Mouse (Mus musculus) small intestine, adult 2 months (tissue): ENCODE measurements around the gene Adgb.

ENCODE experiments used
- CTCF ChIP-seq: fragments of 200-500 bp; IDR thresholded peaks from 2 replicates; pipeline ENCODE4 v1.5.1; 2012; ENCODE audit warnings: low read depth, mild to moderate bottlenecking, control low read depth, inconsistent platforms, low read length, moderate library complexity, mixed read lengths; ENCODE audit not compliant: insufficient replicate concordance, insufficient read length; ENCODE audit errors: extremely low read depth
- POLR2A ChIP-seq: fragments of 200-500 bp; IDR thresholded peaks from 2 replicates; pipeline ENCODE4 v1.6.1; 2012; ENCODE audit warnings: low read depth, mild to moderate bottlenecking, control low read depth, inconsistent platforms, low read length, moderate library complexity

- TF ChIP-seq CTCF (no peak), POLR2A (no peak)
Measured at GRCm38 (mm10) chr10:10364025-10364424, 108.1 kb downstream of the Adgb start.
